Mouse (Mus musculus) lung, adult 2 months (tissue): ENCODE data around the gene Rpn2. TPM values are rescaled to one million over a fixed set of nuclear protein-coding genes. Genes with fewer than 3 reads are reported as not detected.
A peak's percentile ranks its signal among the peaks of the same experiment; 100 is the strongest.

Source experiments
- DNase-seq: peaks from one replicate; pipeline ENCODE4 v3.0.0; 2022
- H3K4me1 ChIP-seq: fragments of 200-500 bp; 2 replicates; pipeline ENCODE4 v1.6.1; 2011; ENCODE audit warnings: low read length; ENCODE audit not compliant: control insufficient read depth, insufficient read depth
- H3K4me3 ChIP-seq: fragments of 200-500 bp; replicated peaks from 2 replicates; pipeline ENCODE3; 2011; ENCODE audit warnings: low read depth, mild to moderate bottlenecking, control low read depth, low read length; ENCODE audit errors: extremely low read depth
- CTCF ChIP-seq: fragments of 200-500 bp; IDR thresholded peaks from 2 replicates; pipeline ENCODE4 v1.5.1; 2011; ENCODE audit warnings: mild to moderate bottlenecking, low read length, control low read depth; ENCODE audit not compliant: insufficient read depth
- POLR2A ChIP-seq: fragments of 200-500 bp; IDR thresholded peaks from 2 replicates; pipeline ENCODE4 v1.6.1; 2011; ENCODE audit warnings: low read depth, mild to moderate bottlenecking, control low read depth, low read length, borderline replicate concordance; ENCODE audit errors: extremely low read depth
- WGBS: fragments of 180-500 bp; shearing (Covaris S2); methylation state at CpG from one replicate; pipeline ENCODE4 v1.1.7; 2018; 5-methylcytosine and 5-hydroxymethylcytosine counted together
- polyA plus RNA-seq: library from polyadenylated mRNA; depleted of rRNA; stranded (reverse); fragments of >200 nt; gene quantifications from 2 replicates; pipeline ENCODE4 v1.2.3, GENCODE M21; 2012

Gene Rpn2
- polyA plus RNA-seq, 1 experiment: 205 TPM

DNA sequence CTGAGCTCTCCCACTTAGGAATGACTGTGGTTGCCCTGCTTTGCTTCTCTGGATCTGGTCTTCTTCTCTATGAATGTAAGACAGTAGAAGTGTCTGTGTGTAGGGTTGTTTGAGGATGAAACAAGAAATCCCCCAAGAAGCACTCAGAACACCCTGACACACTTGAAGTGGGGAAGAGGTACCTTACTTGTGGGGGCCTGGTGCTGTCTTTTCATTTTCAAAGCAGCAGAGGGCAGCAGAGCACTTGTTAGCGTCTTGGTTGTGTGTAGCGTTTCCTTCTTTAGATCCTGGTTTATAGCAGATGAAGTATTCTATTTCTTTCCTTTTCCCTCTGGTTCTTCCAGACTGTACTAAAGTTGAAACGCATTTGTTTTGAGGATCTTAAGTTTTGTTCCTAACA, 8.7 kb downstream of the Rpn2 start:
- no peak for TF ChIP-seq POLR2A
- peak; percentile 40 for TF ChIP-seq CTCF
- Histone ChIP-seq H3K4me3 (no peak overlapping the region), H3K4me1 (no peaks in the 10 kb centered on the region; the same call in 1 of the 2 replicates)
- peak; percentile 28 for DNase-seq
- WGBS: 15% methylated on average over 3 of the region's 3 CpGs

DNA sequence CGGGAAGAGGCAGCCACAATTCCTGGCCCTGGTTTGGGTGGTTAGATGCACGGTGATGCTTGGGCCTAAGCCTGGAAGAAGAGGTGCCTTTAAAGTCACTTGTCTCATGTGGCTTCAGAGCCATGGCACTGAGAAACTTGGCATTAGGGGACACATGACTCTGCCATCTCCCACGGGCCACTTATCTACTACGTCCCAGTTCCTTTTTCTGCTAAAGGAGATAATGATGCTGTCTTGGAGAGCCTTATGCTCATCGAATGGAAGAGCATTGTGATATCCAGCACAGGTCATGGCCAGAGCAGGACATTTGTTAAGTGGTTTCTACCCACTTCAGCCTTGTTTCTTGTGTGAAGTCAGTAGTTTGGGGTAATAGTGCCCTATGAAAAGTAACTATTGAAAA, 10.2 kb downstream of the Rpn2 start:
- Histone ChIP-seq H3K4me1 (no peaks in the 10 kb centered on the region; the same call in 1 of the 2 replicates), H3K4me3 (no peak overlapping the region)
- no peak for TF ChIP-seq CTCF
- no peak for TF ChIP-seq POLR2A
- WGBS: 78% methylated on average over 5 of the region's 5 CpGs
- no peak for DNase-seq

DNA sequence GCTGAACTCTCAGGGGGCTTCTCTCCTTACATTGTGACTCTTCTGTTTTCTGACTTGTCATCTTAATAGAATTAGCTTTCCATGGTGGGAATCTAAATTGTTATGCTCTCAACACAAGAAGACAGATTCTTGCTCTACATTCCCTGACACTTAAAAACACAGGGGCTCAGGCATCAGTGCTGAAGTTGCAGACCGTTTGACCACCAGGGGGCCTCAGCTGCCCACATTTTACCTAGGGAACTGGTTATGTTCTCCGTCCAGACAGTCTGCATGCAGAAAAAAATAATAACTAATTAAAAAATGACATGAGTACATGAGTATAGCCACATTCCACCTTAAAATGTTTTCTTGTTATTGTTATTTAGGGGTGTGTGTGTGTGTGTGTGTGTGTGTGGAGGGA, 13.3 kb downstream of the Rpn2 start:
- TF ChIP-seq POLR2A (no peak), CTCF (peak; percentile 85)
- no peaks in the 10 kb centered on the region; the same call in 1 of the 2 replicates for H3K4me1 ChIP-seq

DNA sequence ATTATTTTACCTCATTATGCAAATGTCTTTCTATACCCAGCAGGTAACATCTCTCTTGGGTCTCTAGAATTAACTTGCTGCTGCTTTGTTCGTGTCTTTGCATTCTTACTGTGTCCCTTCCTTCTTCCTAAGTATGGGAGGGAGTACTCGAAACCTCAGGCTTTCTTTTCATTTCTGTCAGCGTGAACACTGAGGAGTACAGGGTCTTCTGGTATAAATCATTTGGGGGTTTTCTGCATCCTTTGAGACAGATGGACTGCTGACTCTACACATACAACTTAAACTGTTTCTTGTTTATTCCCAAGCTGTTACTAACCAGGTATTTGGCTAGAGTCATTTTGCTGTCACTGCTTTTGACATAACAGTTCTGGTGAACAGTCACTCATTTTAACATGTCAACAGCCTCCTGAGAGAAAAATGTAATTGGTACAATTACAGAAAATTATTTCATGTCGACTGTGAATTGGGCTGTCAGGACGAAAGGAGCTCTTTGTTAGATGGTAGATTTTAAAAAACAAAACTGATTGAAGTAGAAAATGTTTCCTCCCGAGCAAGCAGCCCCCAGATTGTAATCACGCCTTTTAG, 17.4 kb downstream of the Rpn2 start:
- Histone ChIP-seq H3K4me1 (no peaks in the 10 kb centered on the region), H3K4me3 (no peak overlapping the region)
- WGBS: 83% methylated on average over 7 of the region's 7 CpGs
- DNase-seq: no peak
- no peak for TF ChIP-seq CTCF

More for the DNA sequence above, 13.3 kb downstream of the Rpn2 start:
- no peak overlapping the region for H3K4me3 ChIP-seq
- 8% methylated on average over 2 of the region's 2 CpGs for WGBS
- peak; percentile 65 for DNase-seq

DNA sequence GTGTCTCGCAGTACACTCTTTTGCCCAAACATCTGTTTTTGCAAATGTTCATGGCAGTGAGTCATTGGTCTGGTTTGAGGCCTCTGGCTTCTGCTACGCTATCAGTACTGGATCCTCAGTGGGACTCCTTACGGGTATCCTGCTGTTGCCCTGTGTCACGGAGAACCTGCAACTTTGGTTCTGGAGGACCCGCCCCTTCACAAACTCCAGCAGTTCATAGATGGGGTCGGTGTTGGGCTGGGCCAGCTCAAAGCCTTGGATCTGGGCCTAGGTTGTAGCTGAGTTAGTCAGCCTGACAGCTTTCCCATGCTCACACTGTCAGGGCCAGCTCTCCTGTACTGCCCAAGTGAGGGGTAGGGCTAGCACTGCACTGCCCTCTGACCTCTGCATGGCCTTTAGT, 21.2 kb downstream of the Rpn2 start:
- TF ChIP-seq POLR2A (no peak), CTCF (no peak)
- no peak overlapping the region for H3K4me3 ChIP-seq
- DNase-seq: no peak
- WGBS: 76% methylated on average over 6 of the region's 6 CpGs
- H3K4me1 ChIP-seq: no peaks in the 10 kb centered on the region

DNA sequence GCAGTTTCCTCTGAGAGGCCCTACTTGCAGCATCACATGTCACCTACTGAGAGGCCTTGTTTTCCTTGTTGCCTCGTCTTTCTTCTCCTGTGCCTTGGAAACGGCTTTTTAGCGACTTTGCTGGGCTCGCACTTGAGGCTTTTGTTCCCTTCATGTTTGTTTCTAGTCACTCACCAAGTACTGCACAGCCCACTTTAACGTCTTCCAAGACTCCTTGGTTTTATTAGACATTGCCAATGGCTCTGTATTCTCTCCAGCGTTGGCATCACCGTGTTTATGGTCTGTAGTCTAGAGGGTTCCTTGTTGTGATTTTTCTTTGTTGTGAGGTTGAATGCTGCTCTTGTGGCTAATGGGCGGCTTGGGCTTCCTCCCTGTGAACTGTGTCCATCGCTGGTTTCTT, 24.3 kb downstream of the Rpn2 start:
- TF ChIP-seq CTCF (no peak), POLR2A (no peak)
- no peak for DNase-seq
- 73% methylated on average over 9 of the region's 9 CpGs for WGBS
- no peaks in the 10 kb centered on the region; the same call in none of the 2 replicates for H3K4me1 ChIP-seq
- no peak overlapping the region for H3K4me3 ChIP-seq

DNA sequence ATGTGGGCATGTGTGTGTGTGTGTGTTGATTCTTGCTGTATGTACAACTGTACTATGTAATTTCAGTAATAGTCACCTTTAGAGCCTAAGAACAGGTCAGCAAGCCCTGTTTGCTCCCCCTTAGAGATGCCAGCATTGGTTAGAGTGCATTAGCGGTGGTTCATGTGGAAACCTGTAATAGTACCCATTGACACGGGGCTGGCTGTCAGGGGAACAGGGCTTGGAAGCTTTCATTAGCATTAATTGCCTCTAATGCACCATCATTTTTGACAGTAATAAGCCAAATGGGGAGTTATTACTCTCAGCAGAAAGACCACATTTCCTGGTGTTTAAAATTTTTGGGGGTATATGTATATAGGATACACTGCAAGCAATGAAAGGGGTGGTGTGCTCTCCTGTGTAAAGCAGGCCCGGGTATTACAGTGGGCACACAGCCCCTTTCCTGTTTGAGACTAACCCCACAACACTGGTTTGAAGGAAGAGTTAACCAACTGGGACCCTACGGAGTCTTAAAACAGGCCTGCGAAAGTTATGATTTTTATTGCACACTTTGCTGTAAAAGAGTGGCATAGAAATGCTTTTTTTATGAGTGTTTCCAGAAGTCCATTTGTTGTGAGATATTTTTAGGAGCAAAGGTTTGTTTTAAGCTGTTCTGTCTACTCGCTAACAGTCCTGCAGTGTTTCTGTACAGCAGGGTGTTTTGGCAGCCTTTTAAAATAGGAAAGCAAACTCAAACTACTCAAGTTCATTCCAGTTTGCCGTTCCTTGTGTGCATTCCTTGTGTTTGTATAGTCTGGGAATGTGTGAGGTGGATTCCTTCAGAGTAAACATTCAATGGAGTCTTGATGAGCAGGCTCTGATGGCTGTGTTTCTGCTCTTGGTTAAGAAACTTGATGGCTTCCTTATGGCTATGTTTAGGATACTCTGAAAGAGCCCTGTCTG, 27.5 kb downstream of the Rpn2 start:
- DNase-seq: no peak

DNA sequence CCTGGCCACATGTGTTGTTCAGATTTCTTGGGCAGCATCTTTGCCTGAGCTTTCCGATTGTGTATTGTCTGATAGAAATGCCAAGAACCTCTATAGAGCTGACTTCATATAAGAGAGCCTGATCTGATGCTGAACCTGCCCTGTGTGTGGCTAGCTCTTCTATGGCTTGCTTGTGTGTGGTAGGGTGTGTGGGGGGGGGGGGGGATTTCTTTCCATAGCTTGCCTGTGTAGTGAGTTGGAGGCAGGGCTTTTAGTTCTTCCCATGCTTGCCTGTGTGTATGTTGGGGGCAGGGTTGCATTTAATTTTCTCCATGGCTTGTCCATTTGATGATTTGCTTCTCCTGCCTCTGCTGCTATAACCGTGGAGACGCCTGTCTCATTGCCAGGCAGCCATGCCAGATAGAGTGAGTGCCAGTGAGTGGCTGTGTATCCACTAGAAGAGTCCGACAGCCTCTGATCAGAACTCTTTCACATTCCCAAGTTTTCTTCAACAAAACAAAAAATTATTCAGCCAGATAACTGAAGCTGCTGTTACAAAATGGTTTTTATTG, 29.0 kb downstream of the Rpn2 start:
- no peak for DNase-seq
- H3K4me3 ChIP-seq: no peak overlapping the region
- WGBS: 57% methylated on average over 4 of the region's 4 CpGs
- H3K4me1 ChIP-seq: no peaks in the 10 kb centered on the region; the same call in none of the 2 replicates
- no peak for TF ChIP-seq POLR2A
- TF ChIP-seq CTCF: no peak

More for the DNA sequence above, 27.5 kb downstream of the Rpn2 start:
- 57% methylated on average over 7 of the region's 7 CpGs for WGBS
- TF ChIP-seq CTCF (no peak), POLR2A (no peak)
- no peaks in the 10 kb centered on the region; the same call in none of the 2 replicates for H3K4me1 ChIP-seq
- H3K4me3 ChIP-seq: no peak overlapping the region

DNA sequence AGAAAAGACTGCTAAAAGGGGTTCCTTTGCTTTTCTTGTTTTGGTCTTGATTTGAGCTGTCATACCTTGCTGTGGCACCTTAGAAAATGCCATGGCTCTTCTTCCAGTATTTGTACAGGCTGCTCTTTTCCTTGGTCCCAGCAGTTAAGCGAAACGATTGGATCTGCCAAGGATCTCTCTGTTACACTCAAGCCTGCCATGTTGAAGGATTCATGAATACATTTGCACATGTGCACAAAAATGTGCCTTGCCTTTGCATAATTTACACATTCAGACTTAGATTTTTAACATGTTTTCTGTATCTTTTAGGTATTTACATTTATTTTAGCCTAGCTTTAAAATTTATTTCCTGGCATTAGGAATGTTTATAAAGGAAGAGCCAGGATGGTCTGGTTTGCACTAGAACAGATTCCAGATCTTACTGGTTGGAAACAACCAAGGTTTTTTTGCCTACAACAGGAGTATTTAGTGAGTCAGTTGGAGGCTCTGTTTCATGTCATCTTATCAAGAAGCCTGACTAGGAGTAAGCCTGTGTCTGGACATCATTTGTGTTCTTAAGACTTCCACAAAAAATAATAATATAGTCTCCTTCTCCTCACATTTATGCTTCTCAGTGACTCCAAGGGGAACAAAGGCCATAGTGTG, 29.6 kb downstream of the Rpn2 start:
- DNase-seq: no peak
- 54% methylated on average over 2 of the region's 2 CpGs for WGBS
- TF ChIP-seq CTCF (no peak), POLR2A (no peak)
- H3K4me3 ChIP-seq: no peak overlapping the region
- no peaks in the 10 kb centered on the region; the same call in none of the 2 replicates for H3K4me1 ChIP-seq
